Mouse (Mus musculus) lung, postnatal 10 days (tissue): Measurements from ENCODE around the gene Ube4a.

ENCODE experiments used
- DNase-seq: peaks from one replicate; pipeline ENCODE4 v3.0.0; 2021

The Ube4a gene

DNA sequence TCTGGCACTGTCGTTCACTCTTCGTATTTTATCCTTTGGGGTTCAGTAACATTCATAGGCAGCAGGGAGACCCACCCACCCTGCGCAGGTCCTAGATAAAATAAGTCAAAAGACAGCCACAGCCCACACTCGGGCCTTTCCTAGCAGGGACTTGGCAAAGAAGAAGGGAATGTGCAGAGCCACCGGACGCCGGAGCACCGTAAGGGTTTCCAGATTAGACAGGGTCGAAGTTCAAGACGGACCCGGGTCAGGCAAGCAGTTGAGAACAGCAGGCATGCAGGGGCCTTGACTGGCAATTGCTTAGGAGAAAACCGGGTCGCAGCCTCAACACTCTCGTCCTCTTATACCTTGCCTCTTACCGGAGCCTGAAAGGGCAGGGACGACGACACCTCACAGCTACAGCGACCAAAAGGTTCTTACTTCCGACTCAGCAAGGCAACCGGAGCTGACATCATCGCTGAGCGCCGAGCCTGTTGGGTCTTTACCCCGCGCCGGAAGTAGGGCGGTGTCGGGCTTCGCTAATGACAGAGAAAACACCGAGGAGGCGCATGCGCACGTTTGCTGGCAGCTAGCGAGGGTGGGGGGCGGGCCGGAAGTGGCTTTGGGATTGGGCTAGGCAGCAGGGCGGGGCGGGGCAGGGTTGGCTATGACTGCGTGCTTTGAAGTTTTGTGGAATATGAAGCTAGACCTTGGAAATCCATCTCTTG, at the start of gene Ube4a:
TSS of gene Ube4a (minus strand) at position 475 of the 707 bp plus-strand sequence.
- DNase-seq = peak; percentile 99

DNA sequence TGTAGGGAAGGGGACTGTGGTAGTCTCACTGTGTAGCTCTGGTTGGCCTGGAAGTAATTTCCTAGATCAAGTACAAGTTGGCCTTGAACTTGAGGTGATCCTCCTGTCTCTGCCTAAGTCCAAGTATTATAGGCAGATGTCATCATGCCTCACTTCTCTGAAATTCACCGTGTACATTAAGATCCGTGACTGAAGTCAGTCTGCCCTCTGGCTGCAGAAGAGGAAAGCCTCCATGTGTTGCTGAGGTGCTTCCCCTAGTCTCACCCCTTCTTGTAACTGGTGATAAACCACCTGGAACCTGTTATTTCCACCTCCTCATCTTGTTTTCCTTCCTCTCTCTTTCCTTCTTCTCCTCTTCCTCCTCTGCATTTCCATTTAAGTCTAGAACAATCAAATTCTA, 49.5 kb upstream of the Ube4a start:
- DNase-seq = no peak

DNA sequence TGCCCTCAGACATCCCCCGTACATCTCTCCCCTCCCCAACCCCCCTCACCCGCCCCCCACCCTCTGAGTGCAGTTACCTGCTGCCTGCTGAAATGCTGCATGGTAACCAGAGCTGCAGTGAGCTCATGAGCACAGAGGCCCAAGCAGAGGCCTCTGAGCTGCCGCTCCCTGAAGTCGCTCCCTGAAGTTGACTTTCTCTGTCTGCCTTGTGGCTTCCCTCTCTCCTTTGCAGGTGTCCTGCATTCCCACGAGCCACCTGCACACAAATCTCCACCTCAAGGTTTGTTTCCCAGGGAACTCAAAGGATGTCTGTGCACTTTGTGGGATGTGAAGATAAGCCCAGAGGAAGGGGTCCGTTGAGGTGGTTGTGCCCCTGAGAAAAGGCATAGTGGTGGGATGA, 45.9 kb upstream of the Ube4a start:
- no peak for DNase-seq

DNA sequence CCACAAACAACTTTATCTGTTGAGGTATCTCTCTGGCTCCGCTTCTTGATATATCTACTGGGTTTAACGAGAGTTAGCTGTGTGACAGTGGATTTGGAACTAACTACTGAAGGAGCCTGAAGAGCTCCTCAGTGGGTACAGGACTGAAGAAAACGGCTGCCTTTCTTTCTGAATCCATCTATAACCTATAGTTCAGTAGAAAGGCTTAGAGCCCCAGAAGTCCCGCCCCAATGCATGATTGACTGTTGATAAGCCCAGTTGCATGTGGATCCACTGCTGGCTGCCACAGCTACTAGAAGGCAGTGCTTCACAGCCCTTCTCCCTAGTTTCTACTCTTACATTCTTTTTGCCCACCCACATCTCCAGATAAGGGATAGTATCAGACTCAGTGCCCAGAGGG, 45.1 kb upstream of the Ube4a start:
- no peak for DNase-seq

DNA sequence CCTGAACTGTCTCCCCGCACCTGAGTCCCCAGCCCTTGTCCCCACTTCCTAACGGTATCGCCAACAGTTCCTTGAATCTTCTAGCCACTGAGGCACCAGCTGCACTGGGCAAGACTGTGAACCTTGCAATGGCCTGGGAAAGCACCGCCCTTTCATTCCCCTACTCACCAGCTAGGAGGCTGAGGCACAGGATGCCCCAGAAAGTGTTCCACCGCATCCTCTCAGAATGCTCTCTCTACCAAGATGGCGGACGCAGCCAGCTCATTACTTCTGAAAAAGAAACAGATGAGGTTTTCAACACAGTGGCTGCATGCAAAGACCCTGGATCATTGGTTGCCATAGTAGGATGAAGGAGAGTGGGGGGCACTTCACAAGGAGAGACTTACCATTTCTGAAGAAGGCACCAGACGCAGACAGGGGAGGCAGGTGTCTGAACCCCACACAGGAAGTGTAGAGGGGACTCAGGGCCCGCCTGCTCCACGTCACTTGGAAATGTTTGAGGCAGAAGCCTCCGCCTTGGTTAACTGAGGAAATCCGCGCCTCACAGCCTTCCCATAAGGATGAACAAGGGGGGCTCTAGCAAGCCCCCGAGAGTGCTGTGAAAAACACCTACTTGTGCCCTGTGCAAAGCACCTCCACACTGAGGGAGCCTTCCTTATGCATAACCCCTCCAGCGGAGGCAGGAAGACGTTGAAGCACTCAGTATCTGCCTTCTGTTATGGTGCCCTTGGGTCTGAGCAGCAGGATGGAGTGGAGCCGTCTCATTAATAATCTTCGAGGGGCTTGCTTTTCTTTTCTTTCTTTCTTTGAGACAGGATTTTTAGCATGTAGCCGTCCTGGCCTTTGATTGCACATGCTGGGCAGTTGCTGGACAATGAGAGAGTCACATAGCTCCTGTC, 44.0 kb upstream of the Ube4a start, which contains the start of gene Cd3e:
TSS of gene Cd3e (minus strand) at position 448 of the 899 bp plus-strand sequence.
- no peak for DNase-seq

DNA sequence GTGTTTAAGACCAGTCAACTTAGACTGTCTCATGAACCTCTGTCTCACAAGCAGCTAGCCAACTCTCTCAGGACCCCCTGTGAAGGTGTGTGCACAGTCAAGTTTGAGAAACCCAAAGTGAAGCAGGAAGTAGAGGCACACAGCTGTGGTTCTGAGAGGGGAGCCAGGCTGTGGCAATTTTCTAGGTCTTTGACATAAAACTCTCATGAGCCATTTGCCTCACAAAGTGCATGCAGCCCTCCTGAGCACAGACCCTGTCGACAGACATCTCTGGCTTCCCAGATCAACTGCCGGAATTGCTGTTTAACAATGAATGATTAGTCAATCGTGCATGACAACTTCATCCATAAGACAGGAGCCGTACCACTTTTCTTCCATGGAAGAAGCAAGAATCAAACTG, 42.9 kb upstream of the Ube4a start:
- DNase-seq = no peak

DNA sequence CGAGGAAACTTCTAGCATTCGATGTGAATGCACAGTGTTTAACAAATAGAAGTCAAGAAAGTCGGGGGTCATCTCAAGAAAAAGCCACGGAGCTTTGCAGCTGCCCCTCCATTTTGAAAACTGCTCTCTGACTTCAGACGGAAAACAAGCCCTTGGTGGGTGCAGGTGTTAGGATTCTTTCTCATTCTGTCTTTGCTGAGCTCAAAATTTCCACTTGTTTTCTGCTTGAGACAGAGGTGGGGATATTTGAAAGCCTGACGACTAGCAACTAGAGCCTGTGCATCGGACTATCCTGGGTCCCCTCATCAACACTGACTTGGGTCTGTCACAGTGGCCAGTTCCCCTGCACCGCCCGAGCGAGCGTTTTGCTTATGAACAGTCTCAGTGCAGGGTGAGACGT, 42.0 kb upstream of the Ube4a start:
- no peak for DNase-seq

DNA sequence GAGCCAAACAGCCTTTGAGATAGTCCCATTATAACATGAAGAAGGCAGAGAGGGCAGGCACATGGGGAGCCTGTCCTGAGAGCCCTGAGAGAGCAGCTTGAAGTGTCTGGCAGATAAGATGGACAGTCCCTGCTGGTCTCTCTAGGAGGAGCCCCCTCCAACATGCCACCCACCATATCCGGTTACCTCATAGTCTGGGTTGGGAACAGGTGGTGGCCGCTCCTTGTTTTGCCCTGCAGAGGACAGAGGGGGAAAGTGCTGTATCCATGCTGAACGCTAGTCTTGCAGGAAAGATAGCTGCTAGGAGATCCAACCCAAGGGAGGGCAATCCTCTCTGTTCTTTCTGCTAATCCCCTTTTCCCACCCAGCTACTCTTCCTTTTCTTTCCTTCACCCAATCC, 34.8 kb upstream of the Ube4a start:
- no peak for DNase-seq

DNA sequence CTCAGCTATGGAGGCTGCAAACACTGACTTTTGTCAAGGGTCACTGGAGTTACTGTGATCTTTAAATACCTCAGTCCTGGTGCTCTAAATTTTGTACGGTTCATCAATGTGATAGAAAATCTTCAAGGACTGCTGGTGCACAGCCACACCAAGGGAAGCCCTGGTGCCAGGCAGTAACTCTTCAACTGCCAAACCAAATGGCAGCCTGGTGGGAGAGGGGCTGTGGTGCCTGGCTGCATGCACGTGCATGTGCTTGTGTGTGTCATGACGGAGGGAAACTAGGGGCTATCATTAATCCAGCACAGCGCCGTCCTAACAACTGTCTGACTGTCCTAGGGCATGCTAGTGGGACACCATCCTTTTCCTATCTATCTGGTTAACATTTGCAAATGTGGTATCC, 34.4 kb upstream of the Ube4a start:
- no peak for DNase-seq

DNA sequence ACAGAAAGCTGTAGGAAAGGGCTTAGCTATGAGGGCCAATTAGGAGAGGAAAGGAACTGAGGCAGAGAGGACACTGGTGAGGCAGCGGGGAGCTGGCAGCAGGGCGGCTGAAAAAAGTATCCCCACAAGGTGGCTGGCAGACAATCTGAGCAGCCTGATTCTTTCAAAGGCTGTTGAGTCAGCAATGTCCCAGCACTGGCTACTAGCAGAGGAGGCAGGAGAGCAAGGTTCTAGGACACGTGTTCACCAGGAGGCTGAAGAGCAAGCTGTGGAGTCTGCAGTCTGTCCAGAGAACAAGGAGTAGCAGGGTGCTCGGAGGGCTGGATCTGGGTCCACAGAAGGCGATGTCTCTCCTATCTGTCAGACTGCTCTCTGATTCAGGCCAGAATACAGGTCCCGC, 33.8 kb upstream of the Ube4a start:
- DNase-seq = no peak

DNA sequence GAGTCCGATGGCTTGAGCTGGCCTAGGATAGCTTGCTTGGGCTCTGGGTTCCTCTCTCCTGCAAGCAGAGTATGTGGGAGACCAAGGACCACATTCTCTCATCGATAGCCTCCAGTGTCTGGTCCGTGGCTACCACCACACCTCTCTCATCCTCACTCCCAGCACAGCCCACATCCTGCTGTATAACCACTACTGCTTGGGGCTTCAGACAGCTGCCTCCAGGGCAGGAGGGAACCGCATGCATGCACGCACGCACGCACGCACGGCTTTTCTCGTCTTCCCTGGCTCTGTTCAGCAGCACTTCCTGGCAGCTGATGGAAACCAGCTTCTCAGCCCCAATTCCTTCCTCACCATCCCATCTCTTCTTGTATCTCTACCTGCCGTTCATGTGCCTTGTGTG, 32.7 kb upstream of the Ube4a start:
- DNase-seq = no peak

DNA sequence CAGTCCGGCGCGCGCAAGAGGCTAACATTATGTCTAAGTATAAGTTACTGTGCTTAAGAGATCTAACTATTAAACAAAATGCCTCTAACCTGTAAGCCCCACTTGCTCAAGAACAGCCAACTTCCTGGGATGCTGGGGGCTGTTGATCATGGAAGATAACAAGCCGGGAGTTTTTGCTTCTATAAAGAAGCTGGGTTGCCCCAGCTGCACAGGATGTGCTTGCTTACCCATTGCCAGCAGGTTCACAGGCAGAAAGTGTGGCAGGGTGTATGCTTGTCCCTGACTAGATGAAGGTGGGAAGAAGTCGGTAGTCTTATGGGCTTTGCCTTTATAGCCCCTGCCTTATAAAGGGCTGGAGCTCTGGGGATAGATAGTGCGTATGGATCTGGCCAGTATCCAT, 31.2 kb upstream of the Ube4a start:
- DNase-seq = no peak

DNA sequence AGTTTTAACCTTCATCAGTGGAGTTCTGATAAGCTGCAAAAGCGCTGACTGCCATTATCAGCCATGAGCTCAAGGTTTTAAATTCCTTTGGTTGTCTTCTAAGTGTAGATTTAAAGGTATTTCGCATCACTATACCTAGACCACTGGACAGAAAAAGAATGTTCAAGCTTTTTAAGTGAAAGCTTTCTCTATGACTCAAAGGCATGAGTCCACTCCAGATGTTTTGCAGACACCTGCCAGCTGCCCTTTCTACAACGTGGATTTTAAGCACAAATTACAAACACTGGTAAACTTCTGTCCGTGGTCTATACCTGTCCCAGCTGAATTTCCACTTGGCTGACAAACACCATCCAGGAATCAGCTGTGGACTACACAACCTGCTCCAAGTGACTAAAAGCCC, 29.6 kb upstream of the Ube4a start:
- no peak for DNase-seq

DNA sequence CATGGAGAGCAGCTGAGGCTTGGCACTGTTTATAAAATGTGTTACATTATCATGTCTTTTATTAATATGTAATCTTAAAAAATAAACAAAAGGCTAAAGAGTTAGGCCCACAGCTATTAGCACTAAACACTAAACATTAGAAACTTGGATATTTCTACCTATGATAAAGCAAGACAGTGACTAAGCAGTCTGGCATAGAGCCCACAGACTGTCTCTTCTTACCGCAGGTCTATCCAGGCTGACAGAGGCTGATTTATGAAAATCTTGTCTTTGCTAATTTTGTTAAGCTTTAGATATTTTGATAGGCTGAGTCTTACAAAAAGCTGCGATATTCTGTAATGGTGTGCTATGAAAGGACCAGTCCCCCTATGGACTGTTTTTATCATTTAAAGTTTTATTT, 27.9 kb upstream of the Ube4a start:
- DNase-seq = no peak

DNA sequence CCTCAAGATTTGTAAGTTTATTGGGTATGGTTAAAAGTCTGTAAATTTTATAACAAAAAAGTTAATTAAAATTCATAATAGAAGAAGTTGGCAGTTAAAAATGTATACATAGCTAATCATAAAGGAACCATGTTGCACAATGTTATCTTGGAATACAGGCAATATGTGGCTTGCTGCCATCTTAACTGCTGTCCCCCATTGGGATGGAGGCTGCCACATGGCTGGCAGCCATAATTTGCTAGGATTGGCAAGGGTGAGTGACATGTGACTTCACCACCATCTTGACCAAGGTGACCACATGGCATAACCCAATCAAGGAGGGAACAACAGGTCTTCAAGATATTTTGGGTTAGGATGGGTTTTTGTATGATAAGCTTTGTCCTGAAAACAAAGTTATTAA, 26.9 kb upstream of the Ube4a start:
- DNase-seq = no peak

DNA sequence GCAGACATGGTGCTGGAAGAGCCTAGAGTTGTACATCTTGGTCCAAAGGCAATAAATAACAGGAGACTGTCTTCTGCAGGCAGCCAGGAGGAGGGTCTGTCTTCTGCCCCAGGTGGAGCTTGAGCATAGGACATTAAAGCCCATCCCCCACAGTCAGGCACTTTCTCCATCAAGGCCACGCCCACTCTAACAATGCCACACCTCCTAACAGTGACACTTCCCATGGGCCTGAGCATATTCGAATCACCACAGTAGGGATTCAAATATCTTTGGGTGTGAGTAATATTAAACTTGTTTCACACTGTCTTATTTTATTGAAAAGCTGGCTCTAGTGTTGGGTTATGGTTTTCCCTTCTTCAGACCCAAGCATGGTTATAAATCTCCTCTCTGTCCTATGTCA, 26.4 kb upstream of the Ube4a start:
- no peak for DNase-seq

DNA sequence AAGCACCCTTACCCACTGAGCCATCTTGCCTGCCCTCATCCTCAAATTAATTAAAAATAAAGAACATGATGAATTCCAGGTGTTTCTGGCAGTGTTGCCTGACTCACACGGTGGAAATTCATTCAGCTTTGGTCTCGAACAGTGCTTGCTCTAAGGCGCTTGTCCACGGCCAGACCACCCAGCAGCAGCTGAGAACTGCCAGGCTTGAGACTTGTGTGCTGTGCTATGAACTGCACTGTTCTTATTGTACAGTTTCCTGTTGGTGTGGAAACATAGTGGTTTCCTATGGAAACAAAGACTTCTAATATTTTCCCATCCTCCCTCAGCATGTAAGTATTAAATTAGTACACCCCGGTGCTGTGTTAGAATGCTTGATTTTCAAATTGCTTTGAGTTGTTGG, 21.6 kb upstream of the Ube4a start:
- no peak for DNase-seq

DNA sequence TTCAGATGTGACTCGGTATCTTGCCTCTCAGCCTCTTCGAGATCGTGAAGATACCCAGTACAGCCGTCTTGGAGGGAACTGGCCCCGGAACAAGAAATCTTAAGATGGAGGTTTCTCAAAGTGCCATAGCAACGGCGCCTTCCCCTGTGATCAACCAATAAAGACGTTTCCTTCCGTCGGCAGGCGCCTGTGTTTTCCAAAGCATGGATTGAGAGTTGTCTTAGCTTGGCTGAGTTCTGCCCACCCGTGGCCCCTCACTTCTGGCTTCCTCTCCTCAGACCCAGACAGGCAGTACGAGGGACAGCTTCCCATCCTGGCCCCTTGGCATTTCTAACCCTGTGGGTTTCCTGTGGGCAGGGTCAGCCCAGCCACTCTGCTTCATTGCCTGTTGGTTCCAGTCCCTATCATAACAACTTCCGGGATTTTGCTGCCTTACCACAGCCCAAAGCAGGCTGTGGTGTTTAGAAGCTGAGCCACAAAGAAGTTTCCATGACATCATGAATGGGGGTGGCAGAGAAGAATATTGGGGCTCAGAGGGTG, 20.9 kb upstream of the Ube4a start:
- peak; percentile 37 for DNase-seq

DNA sequence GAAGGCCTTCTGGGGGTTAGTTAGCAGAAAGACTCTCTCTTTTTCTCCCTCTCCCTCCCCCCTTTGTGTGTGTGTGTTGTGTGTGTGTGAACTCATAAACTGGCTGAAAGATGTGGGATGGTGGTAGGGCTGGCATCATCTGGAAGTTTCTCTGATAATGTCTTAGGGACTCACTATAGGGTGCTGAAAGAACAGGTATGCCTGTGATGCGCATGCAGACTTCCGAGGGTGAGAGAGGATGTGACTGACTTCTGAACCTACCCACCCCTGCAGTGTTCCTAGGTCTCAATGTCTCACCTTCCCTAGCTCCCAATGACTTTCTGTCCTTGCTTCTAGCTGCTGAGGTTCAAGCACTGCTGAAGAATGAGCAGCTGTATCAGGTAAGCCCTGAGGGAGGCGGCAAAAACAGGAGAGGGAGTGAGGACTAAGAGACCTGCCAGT, 20.3 kb upstream of the Ube4a start:
- no peak for DNase-seq

DNA sequence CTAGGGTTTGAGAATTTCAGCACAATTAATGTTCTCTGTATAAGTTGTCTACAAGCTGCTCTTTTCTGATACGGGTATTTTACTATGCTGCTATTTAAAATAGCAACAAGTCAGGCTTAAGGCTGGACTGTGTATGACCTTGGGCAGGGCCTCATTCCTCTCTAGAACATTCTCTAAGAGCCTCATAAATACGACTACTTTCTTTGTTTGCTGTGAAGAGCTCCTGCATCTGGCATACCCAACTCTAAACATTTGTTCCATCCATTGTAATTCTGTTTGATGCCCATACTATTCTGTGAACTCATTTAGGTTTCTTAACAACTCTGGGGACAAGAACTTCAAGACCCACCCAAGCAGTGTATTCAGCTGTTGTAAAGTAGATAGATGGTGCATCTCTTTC, 17.6 kb upstream of the Ube4a start:
- DNase-seq = no peak

DNA sequence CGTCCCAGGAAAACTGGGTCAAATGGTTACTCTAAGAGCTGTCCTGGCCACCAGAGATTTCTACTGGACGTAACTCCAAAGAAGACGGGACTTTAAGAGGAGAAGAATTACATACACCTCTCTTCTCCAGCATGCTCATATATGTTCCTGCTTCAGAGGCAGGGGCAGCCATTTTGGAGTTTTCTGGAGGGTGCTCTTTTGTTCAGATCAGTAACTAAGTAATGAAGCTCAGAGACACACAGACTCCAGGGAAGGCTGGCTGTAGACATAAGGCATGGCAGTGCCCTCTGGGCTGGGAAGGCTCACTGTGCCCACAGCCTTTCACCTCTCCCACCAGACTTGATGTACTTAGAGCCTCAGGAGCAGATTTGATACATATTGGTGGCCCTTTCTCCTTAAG, 17.1 kb upstream of the Ube4a start:
- DNase-seq = no peak

DNA sequence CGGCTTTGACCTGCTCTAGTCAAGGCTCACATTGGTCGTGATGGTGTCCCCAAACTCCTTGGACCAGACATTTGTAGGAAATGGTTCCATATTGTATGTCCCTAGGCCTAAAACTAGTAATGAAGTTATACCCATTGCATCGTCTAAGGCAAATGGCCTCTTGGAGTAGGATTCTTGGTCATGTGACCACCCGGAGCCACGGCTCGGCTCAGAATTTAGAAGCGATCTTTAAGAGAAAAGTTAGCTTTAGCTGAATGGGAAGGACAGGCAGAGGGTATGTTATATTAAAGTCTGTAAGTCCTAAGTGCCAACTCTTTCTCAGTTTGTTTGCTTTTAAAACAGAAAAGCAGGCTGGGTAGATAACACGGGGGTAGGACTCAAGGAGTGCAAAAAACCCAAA, 16.7 kb upstream of the Ube4a start:
- no peak for DNase-seq

DNA sequence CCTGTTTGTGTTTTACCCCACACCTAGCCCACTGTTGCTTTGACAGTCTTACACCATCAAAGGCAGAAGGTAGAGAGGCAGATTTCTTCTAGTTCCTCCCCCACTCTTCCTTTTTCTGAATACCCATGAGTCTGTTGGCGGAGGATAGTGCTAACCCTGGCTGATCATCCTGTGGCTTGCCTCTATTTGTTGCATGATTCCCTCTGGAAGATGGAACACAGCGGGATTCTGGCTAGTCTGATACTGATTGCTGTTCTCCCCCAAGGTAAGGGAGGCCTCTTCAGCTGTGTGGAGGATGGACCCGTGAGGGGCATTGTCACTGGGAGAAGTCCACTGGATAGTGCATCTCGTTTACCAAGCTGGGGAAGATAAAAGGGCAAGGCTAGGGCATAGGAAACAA, 16.3 kb upstream of the Ube4a start, which contains the start of gene Cd3d:
TSS of gene Cd3d (plus strand) at position 111 of the 400 bp plus-strand sequence.
- no peak for DNase-seq

DNA sequence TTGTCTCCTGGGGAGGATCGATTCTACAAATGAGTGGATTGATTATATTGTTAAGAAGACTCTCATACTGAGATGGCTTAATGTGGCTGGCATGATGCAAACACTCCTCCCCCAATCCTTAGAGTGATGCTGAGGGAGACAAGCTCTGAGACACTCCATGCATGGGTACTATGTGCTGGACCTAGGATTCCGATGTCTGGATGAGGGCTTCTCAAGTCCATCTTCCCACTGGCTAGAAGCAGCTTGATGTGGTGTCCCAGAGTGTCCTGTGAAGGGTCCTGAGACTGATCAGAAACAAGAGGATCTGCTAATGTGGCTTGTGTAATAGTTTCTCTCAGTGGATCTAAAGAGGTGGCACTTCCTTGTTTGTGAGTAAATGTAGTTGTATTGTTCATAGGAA, 15.7 kb upstream of the Ube4a start:
- DNase-seq = no peak
